Mouse (Mus musculus) liver, embryonic 14.5 days (tissue): ENCODE results near the gene Eps8l2. TPM values are rescaled to one million over a fixed set of nuclear protein-coding genes. Genes with fewer than 3 reads are reported as not detected.

ENCODE experiments used
- ATAC-seq: fragments of 200-750 bp; cut with Nextera tagmentation; 2 replicates; pipeline ENCODE4 v1.8.0; 2017; ENCODE audit warnings: moderate number of reproducible peaks, mild to moderate bottlenecking, moderate library complexity; ENCODE audit not compliant: insufficient read depth
- DNase-seq, 3 experiments: peaks; one replicate each; pipeline ENCODE4 v3.0.0-alpha.2; 2012 to 2013; ENCODE audit warnings: low read depth in 3 of 3, low spot score in 3 of 3
- H3K27ac ChIP-seq: fragments of 300-500 bp; sonication (generic); 2 replicates; pipeline ENCODE4 v1.5.1; 2014; ENCODE audit warnings: moderate library complexity, mild to moderate bottlenecking, control low read depth, inconsistent platforms
- H3K27me3 ChIP-seq: fragments of 300-500 bp; sonication (generic); 2 replicates; pipeline ENCODE4 v1.6.1; 2014; ENCODE audit warnings: mild to moderate bottlenecking, low read length, moderate library complexity; ENCODE audit not compliant: control insufficient read depth, insufficient read depth
- H3K36me3 ChIP-seq: fragments of 300-500 bp; sonication (generic); replicated peaks from 2 replicates; pipeline ENCODE4 v1.6.1; 2014; ENCODE audit warnings: low read depth; ENCODE audit not compliant: control insufficient read depth, insufficient read depth
- H3K4me1 ChIP-seq, 2 experiments: fragments of 200-500 bp in 1 of 2; fragments of 300-500 bp in 1 of 2; sonication (generic) in 1 of 2; replicated peaks; 2 replicates each; pipeline ENCODE4 v1.6.1; 2012 to 2014; ENCODE audit warnings: antibody characterized with exemption in 1 of 2, inconsistent platforms in 1 of 2, low read length in 1 of 2; ENCODE audit not compliant: control insufficient read depth in 2 of 2, insufficient read depth in 2 of 2
- H3K4me2 ChIP-seq: fragments of 300-500 bp; sonication (generic); 2 replicates; pipeline ENCODE4 v1.6.1; 2014; ENCODE audit warnings: low read depth, mild to moderate bottlenecking, control low read depth, moderate library complexity
- H3K4me3 ChIP-seq, 2 experiments: fragments of 200-500 bp in 1 of 2; fragments of 300-500 bp in 1 of 2; sonication (generic) in 1 of 2; 2 replicates each; pipeline ENCODE4 v1.5.1; 2012 to 2014; ENCODE audit warnings: low read depth in 2 of 2, low read length in 2 of 2, mild to moderate bottlenecking in 2 of 2, control low read depth in 1 of 2, inconsistent platforms in 1 of 2, moderate library complexity in 1 of 2; ENCODE audit not compliant: insufficient read depth in 1 of 2
- H3K9ac ChIP-seq: fragments of 300-500 bp; sonication (generic); replicated peaks from 2 replicates; pipeline ENCODE4 v1.6.1; 2014; ENCODE audit warnings: mild to moderate bottlenecking, control low read depth, moderate library complexity
- H3K9me3 ChIP-seq: fragments of 300-500 bp; sonication (generic); 2 replicates; pipeline ENCODE4 v1.6.1; 2016; ENCODE audit warnings: low read length, mixed read lengths; ENCODE audit not compliant: control insufficient read depth
- CTCF ChIP-seq: IDR thresholded peaks from 2 replicates; pipeline ENCODE4 v1.5.1; 2016; ENCODE audit warnings: antibody characterized with exemption, low read depth, control low read depth
- EP300 ChIP-seq: IDR thresholded peaks from 2 replicates; pipeline ENCODE4 v1.6.1; 2016; ENCODE audit warnings: antibody characterized with exemption, low read depth
- WGBS: fragments of 180-500 bp; shearing (Covaris S2); extraction: QIAGEN DNeasy Blood & Tissue Kit; methylation state at CpG from one replicate; pipeline ENCODE4 v1.1.7; 2014; ENCODE audit not compliant: insufficient replicate concordance; 5-methylcytosine and 5-hydroxymethylcytosine counted together
- polyA plus RNA-seq, 2 experiments: library from polyadenylated mRNA; depleted of rRNA in 1 of 2; stranded (reverse) in 1 of 2; unstranded in 1 of 2; fragments of >200 nt; fragmentation: Nextera tagmentation in 1 of 2; extraction: Ambion mirVana in 1 of 2; gene quantifications; 2 replicates each; pipeline versions ENCODE4 v1.2.1 to v1.2.3; 2012 to 2014

Gene Eps8l2
- polyA plus RNA-seq, 2 experiments, result 6.6 to 7.9 TPM

- H3K36me3 ChIP-seq, result no peaks in the 10 kb centered on the region; the same call in 1 of the 2 replicates
- no peak overlapping the region for H3K4me3 ChIP-seq
- no peak overlapping the region for H3K9ac ChIP-seq
- H3K4me1 ChIP-seq, result peaks cover 7 to 8% of the 10 kb centered on the region in 2 experiments; a peak in 3 of 4 replicates
- WGBS, result 69% methylated on average over 3 of the region's 3 CpGs
- DNase-seq, result no peak
- no peak overlapping the region for H3K4me2 ChIP-seq
- H3K27me3 ChIP-seq, result no peaks in the 10 kb centered on the region
- H3K27ac ChIP-seq, result no peak overlapping the region
- TF ChIP-seq EP300 (no peak), CTCF (no peak)
- ATAC-seq, result no peak
- no peaks in the 10 kb centered on the region for H3K9me3 ChIP-seq
Measured at GRCm38 (mm10) chr7:141336296-141336695, 2.4 kb upstream of the Eps8l2 start.

DNA sequence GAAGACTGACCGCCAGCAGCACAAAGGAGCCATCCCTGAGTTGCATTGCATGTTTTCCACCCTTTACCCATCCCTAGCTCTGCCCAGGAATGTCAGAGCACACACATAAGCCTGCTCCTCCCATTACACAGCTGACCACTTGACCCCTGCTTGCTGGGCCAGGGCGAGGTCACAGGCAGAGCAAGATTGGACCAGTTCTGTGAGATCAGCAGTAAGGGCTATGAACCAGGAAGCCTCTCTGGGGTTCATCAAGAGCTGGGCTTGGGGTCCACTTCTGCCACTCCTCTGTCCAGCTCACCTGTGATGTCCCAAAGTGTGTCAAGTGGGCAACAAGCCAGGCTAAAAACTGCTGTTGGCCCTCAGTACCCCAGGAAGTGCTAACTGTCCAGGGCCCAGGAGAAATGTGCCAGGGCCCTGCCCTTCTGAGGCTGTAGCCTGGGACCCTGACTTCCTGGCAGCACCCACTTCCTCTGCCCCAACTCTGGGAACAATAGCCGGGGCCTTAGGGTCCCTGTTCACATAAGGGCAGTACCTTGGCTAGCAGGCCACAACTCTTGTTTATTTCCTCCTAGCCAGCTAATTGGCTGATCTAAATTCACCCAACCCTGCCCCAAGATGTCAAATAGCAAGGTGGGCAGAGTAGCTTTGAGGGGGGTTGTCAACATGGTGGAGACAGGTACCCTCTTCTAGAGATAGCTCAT is 814 bp upstream of the Eps8l2 start:
- Histone ChIP-seq H3K27ac (no peak overlapping the region), H3K36me3 (no peaks in the 10 kb centered on the region; the same call in 1 of the 2 replicates), H3K4me1 (peaks cover 7 to 8% of the 10 kb centered on the region in 2 experiments; a peak in 3 of 4 replicates), H3K9ac (no peak overlapping the region), H3K4me3 (no peak overlapping the region), H3K27me3 (no peaks in the 10 kb centered on the region), H3K9me3 (no peaks in the 10 kb centered on the region), H3K4me2 (peak overlapping the region; percentile 64; the same call in 1 of the 2 replicates)
- DNase-seq, result no peak
- TF ChIP-seq EP300 (no peak), CTCF (no peak)
- 57% methylated on average over 3 of the region's 3 CpGs for WGBS
- ATAC-seq, result no peak

- no peak for TF ChIP-seq EP300
- TF ChIP-seq CTCF, result no peak
- no peak overlapping the region for H3K9ac ChIP-seq
- peak overlapping the region; percentile 64 for H3K4me2 ChIP-seq
- H3K9me3 ChIP-seq, result no peaks in the 10 kb centered on the region
- H3K4me1 ChIP-seq, result peaks cover 8 to 14% of the 10 kb centered on the region in 2 experiments
- H3K36me3 ChIP-seq, result no peaks in the 10 kb centered on the region
- peak overlapping the region; percentile 21 to 39; a peak in 3 of 4 replicates for H3K4me3 ChIP-seq
- DNase-seq, result no peak
- 55% methylated on average over 20 of the region's 20 CpGs for WGBS
- no peak for ATAC-seq
- no peak overlapping the region for H3K27ac ChIP-seq
- H3K27me3 ChIP-seq, result no peaks in the 10 kb centered on the region
Measured at GRCm38 (mm10) chr7:141339215-141339920, 688 bp downstream of the Eps8l2 start.

GRCm38 (mm10) chr7:141340023-141340422 is 1.3 kb downstream of the Eps8l2 start:
- Histone ChIP-seq H3K4me3 (no peak overlapping the region), H3K4me1 (peaks cover 8 to 14% of the 10 kb centered on the region in 2 experiments), H3K9me3 (no peaks in the 10 kb centered on the region), H3K4me2 (peak overlapping the region; percentile 64), H3K27ac (no peak overlapping the region), H3K36me3 (no peaks in the 10 kb centered on the region), H3K9ac (no peak overlapping the region), H3K27me3 (no peaks in the 10 kb centered on the region)
- no peak for DNase-seq
- WGBS, result 68% methylated on average over 7 of the region's 7 CpGs
- no peak for TF ChIP-seq EP300
- TF ChIP-seq CTCF, result no peak
- ATAC-seq, result no peak

DNA sequence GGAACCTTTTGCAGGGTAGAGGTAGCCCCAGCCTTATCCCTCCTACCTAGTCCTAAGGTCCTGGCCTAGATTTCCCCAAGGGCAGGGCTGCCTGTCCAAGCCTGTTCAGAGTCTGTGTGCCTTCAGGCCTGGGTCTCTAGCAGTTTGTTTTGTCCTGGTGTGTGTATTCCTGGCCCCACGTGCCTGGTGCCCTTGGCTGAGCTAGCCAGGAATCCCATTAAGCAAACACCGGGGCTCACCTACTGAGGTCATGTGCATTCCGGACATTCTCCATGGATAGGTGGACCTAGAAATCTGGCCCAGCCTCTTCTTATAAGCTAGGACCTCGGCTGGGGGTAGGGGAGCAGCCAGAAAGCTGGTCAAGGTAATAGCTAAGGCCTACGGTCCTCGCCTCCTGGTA is 1.8 kb downstream of the Eps8l2 start:
- Histone ChIP-seq H3K27ac (no peak overlapping the region), H3K4me2 (peak overlapping the region; percentile 16; the same call in 1 of the 2 replicates), H3K9ac (no peak overlapping the region), H3K4me3 (no peak overlapping the region), H3K27me3 (no peaks in the 10 kb centered on the region), H3K36me3 (no peaks in the 10 kb centered on the region), H3K4me1 (peaks cover 8 to 14% of the 10 kb centered on the region in 2 experiments), H3K9me3 (no peaks in the 10 kb centered on the region)
- DNase-seq (no peak), ATAC-seq (peak; percentile 51)
- 65% methylated on average over 6 of the region's 6 CpGs for WGBS
- TF ChIP-seq CTCF (no peak), EP300 (no peak)
